Mouse (Mus musculus) CD4-positive, CD25-positive, alpha-beta regulatory T cell (primary cell): ENCODE data around the gene Olfr589. TPM values are rescaled to one million over a fixed set of nuclear protein-coding genes. Genes with fewer than 3 reads are reported as not detected.

ENCODE experiments used
- polyA plus RNA-seq: library from polyadenylated mRNA; unstranded; fragments of 100-300 nt; shearing (Covaris generic); gene quantifications from one replicate; pipeline ENCODE4 v1.2.1, GENCODE M21; 2017

Gene Olfr589
- polyA plus RNA-seq, result not detected

DNA sequence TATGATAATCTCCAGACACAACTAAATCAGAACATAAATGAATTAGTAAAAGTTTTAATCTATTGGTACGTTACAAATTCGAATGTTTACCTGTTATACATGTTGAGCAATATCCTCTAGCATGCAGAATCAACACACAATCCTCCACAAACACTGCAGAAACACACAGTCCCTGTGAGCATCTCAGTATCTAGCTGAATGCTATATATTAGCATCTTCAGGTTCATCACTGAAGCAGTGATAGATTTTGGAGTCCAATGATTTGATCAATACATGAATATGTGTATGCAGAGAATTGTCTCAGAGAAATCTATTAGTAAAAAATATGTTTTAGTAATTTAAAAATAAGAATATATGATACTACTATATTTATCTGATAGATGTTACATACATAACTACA is at the start of gene Olfr589:
Gene Olfr589 (minus strand): TSS at position 101 of the 400 bp plus-strand sequence.

GRCm38 (mm10) chr7:103184503-103184902 is 28.3 kb upstream of the Olfr589 start, which contains the start of gene Olfr592:
Gene Olfr592, plus strand, starts transcription at chr7:103184803.

DNA sequence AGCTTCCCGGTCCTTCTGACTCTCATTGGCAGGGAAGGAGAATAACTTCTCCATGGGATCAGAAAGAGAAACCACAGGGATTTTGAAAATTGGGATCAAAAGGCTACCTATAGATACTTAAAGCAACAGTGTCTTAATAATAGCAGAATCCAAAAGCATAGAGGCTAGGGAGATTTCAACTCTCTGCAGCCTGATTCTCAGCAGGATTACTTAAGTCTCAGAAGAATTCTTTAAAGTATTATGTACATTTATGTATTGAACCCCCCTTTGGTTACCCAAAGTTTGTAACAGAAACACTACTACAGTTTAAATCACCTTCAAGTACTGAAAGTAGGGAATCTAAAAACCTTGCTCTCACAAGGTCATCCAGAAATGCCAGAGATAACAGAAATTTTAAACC is 22.1 kb upstream of the Olfr589 start, which contains the start of gene Olfr591:
Gene Olfr591 (minus strand): TSS at position 101 of the 400 bp plus-strand sequence.

GRCm38 (mm10) chr7:103140579-103140978 is 15.6 kb downstream of the Olfr589 start, which contains the start of gene Olfr588-ps1:
Gene Olfr588-ps1, plus strand, starts transcription at chr7:103140879.

DNA sequence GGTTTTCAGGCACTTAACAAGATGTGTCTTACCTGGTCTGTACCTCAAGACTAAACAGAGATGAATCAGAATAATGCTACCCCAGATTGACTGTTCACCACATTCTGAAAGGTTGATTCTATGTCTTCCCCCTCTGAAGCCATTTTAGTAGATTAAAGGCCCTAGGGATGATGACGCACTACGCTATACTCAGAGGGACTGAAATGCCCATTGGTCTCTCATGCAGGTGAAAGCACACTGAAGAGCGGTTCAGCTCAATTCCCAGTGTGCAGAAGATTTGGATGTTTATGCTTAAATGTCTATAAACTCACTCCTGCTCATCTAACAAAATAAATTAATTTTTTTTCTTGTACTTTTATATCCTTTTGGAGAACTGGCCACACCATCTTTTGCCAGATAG is 30.6 kb downstream of the Olfr589 start, which contains the start of gene Olfr586:
Gene Olfr586 (minus strand): TSS at position 101 of the 400 bp plus-strand sequence.

Other genes starting within 250 kb of the Olfr589 start
- not detected for gene Olfr571, start 238.8 kb downstream of the Olfr589 start, polyA plus RNA-seq
- gene Olfr572, start 231.9 kb downstream of the Olfr589 start, polyA plus RNA-seq, result not detected
- gene Olfr573-ps1, start 213.8 kb downstream of the Olfr589 start, polyA plus RNA-seq, result not detected
- not detected for gene Olfr574, start 207.9 kb downstream of the Olfr589 start, polyA plus RNA-seq
- gene Olfr575, start 197.6 kb downstream of the Olfr589 start, polyA plus RNA-seq, result not detected
- not detected for gene Olfr576, start 193.7 kb downstream of the Olfr589 start, polyA plus RNA-seq
- gene Olfr577, start 180.4 kb downstream of the Olfr589 start, polyA plus RNA-seq, result not detected
- not detected for gene Olfr578, start 167.0 kb downstream of the Olfr589 start, polyA plus RNA-seq
- not detected for gene Olfr582, start 118.3 kb downstream of the Olfr589 start, polyA plus RNA-seq
- not detected for gene Olfr583, start 105.1 kb downstream of the Olfr589 start, polyA plus RNA-seq
- not detected for gene Olfr584, start 74.5 kb downstream of the Olfr589 start, polyA plus RNA-seq
- gene Olfr585, start 58.6 kb downstream of the Olfr589 start, polyA plus RNA-seq, result not detected
- gene Olfr586, start 30.7 kb downstream of the Olfr589 start, polyA plus RNA-seq, result not detected
- gene Olfr588-ps1, start 15.5 kb downstream of the Olfr589 start, polyA plus RNA-seq, result not detected
- not detected for gene Olfr591, start 22.0 kb upstream of the Olfr589 start, polyA plus RNA-seq
- gene Olfr592, start 28.4 kb upstream of the Olfr589 start, polyA plus RNA-seq, result not detected
- not detected for gene Olfr593, start 55.5 kb upstream of the Olfr589 start, polyA plus RNA-seq
- gene Olfr594, start 60.6 kb upstream of the Olfr589 start, polyA plus RNA-seq, result not detected
- gene Usp17ld, start 96.1 kb upstream of the Olfr589 start, polyA plus RNA-seq, result not detected
- gene Olfr596, start 149.3 kb upstream of the Olfr589 start, polyA plus RNA-seq, result not detected
- 0.11 TPM for gene Olfr597, start 160.0 kb upstream of the Olfr589 start, polyA plus RNA-seq
- not detected for gene Olfr598, start 167.2 kb upstream of the Olfr589 start, polyA plus RNA-seq
- not detected for gene Olfr599, start 179.6 kb upstream of the Olfr589 start, polyA plus RNA-seq
- gene Olfr600, start 193.3 kb upstream of the Olfr589 start, polyA plus RNA-seq, result 0.19 TPM
- 0.16 TPM for gene Olfr601, start 206.3 kb upstream of the Olfr589 start, polyA plus RNA-seq
- gene Olfr603, start 229.8 kb upstream of the Olfr589 start, polyA plus RNA-seq, result not detected